Mouse (Mus musculus): ENCODE results near the gene Olfr397. TPM values are rescaled to one million over a fixed set of nuclear protein-coding genes. Genes with fewer than 3 reads are reported as not detected.

The Olfr397 gene
- not detected in 2 replicates for polyA plus RNA-seq (2014; fragmentation: Nextera tagmentation; extraction: Ambion mirVana)

- Histone ChIP-seq H3K36me3 (ENCODE audit: control insufficient read depth, insufficient read depth, low read length) (no peaks in the 10 kb centered on the region), H3K9me3 (ENCODE audit: control insufficient read depth, low read length) (peaks cover 4% of the 10 kb centered on the region; the same call in 1 of the 2 replicates), H3K4me1 (ENCODE audit: control insufficient read depth, insufficient read depth, low read length) (no peaks in the 10 kb centered on the region), H3K4me3 (ENCODE audit: low read depth, low read length) (no peak within 1 kb of the TSS), H3K4me2 (ENCODE audit: low read depth, severe bottlenecking) (no peak within 1 kb of the TSS), H3K27me3 (ENCODE audit: control insufficient read depth, insufficient read depth, low read length) (no peaks in the 10 kb centered on the region), H3K27ac (replicated peaks; ENCODE audit: low read depth, low read length) (no peak within 1 kb of the TSS), H3K9ac (ENCODE audit: low read length) (no peak within 1 kb of the TSS)
- ATAC-seq (ENCODE audit: insufficient number of reproducible peaks, low FRiP score, low TSS enrichment, low read depth), result no peak
- WGBS, result 88% methylated on average over 1 of the region's 1 CpGs
- DNase-seq (ENCODE audit: low spot score), result no peak
These were observed at the start of gene Olfr397 for GRCm38 (mm10) chr11:73960517-73960916. Gene Olfr397 (plus strand): TSS chr11:73960817.

GRCm38 (mm10) chr11:73936377-73936776 is 24.2 kb upstream of the Olfr397 start, which contains the start of gene Olfr23:
Gene Olfr23 (plus strand): TSS chr11:73936677.
- H3K36me3 ChIP-seq (ENCODE audit: control insufficient read depth, insufficient read depth, low read length), result no peaks in the 10 kb centered on the region
- no peak within 1 kb of the TSS for H3K27ac ChIP-seq (replicated peaks; ENCODE audit: low read depth, low read length)
- H3K9me3 ChIP-seq (ENCODE audit: control insufficient read depth, low read length), result no peaks in the 10 kb centered on the region; the same call in 1 of the 2 replicates
- DNase-seq (ENCODE audit: low spot score) (no peak), ATAC-seq (ENCODE audit: insufficient number of reproducible peaks, low FRiP score, low TSS enrichment, low read depth) (no peak)
- no peaks in the 10 kb centered on the region for H3K4me1 ChIP-seq (ENCODE audit: control insufficient read depth, insufficient read depth, low read length)
- H3K27me3 ChIP-seq (ENCODE audit: control insufficient read depth, insufficient read depth, low read length), result no peaks in the 10 kb centered on the region
- H3K4me2 ChIP-seq (ENCODE audit: low read depth, severe bottlenecking), result no peak within 1 kb of the TSS
- no peak within 1 kb of the TSS for H3K4me3 ChIP-seq (ENCODE audit: low read depth, low read length)
- H3K9ac ChIP-seq (ENCODE audit: low read length), result no peak within 1 kb of the TSS

- H3K4me3 ChIP-seq (ENCODE audit: low read depth, low read length), result no peak within 1 kb of the TSS
- no peaks in the 10 kb centered on the region for H3K27me3 ChIP-seq (ENCODE audit: control insufficient read depth, insufficient read depth, low read length)
- H3K4me1 ChIP-seq (ENCODE audit: control insufficient read depth, insufficient read depth, low read length), result no peaks in the 10 kb centered on the region
- H3K9ac ChIP-seq (ENCODE audit: low read length), result no peak within 1 kb of the TSS
- no peaks in the 10 kb centered on the region for H3K36me3 ChIP-seq (ENCODE audit: control insufficient read depth, insufficient read depth, low read length)
- no peak within 1 kb of the TSS for H3K4me2 ChIP-seq (ENCODE audit: low read depth, severe bottlenecking)
- DNase-seq (ENCODE audit: low spot score) (no peak), ATAC-seq (ENCODE audit: insufficient number of reproducible peaks, low FRiP score, low TSS enrichment, low read depth) (no peak)
- peaks cover 16% of the 10 kb centered on the region for H3K9me3 ChIP-seq (ENCODE audit: control insufficient read depth, low read length)
- no peak within 1 kb of the TSS for H3K27ac ChIP-seq (replicated peaks; ENCODE audit: low read depth, low read length)
These were observed 29.7 kb downstream of the Olfr397 start, which contains the start of gene Olfr398 for GRCm38 (mm10) chr11:73990307-73990706. Gene Olfr398 (minus strand): TSS chr11:73990407.

- H3K9ac ChIP-seq (ENCODE audit: low read length), result no peak overlapping the region
- no peaks in the 10 kb centered on the region for H3K36me3 ChIP-seq (ENCODE audit: control insufficient read depth, insufficient read depth, low read length)
- H3K4me1 ChIP-seq (ENCODE audit: control insufficient read depth, insufficient read depth, low read length), result no peaks in the 10 kb centered on the region
- peaks cover 11% of the 10 kb centered on the region; the same call in 1 of the 2 replicates for H3K9me3 ChIP-seq (ENCODE audit: control insufficient read depth, low read length)
- H3K4me2 ChIP-seq (ENCODE audit: low read depth, severe bottlenecking), result no peak overlapping the region
- H3K27ac ChIP-seq (replicated peaks; ENCODE audit: low read depth, low read length), result no peak overlapping the region
- no peak for ATAC-seq (ENCODE audit: insufficient number of reproducible peaks, low FRiP score, low TSS enrichment, low read depth)
- DNase-seq (ENCODE audit: low spot score), result no peak
- H3K27me3 ChIP-seq (ENCODE audit: control insufficient read depth, insufficient read depth, low read length), result no peaks in the 10 kb centered on the region
- H3K4me3 ChIP-seq (ENCODE audit: low read depth, low read length), result no peak overlapping the region
These were observed 32.5 kb downstream of the Olfr397 start for GRCm38 (mm10) chr11:73993115-73993514.

Other genes starting within 250 kb of the Olfr397 start
- gene Olfr389, start 180.1 kb upstream of the Olfr397 start, polyA plus RNA-seq (2014; fragmentation: Nextera tagmentation; extraction: Ambion mirVana), result not detected in 2 replicates
- gene Olfr390, start 177.9 kb upstream of the Olfr397 start, polyA plus RNA-seq (2014; fragmentation: Nextera tagmentation; extraction: Ambion mirVana), result not detected in 2 replicates
- not detected in 2 replicates for gene Olfr391-ps, start 157.8 kb upstream of the Olfr397 start, polyA plus RNA-seq (2014; fragmentation: Nextera tagmentation; extraction: Ambion mirVana)
- not detected in 2 replicates for gene Olfr392, start 143.8 kb upstream of the Olfr397 start, polyA plus RNA-seq (2014; fragmentation: Nextera tagmentation; extraction: Ambion mirVana)
- gene Olfr393, start 109.4 kb upstream of the Olfr397 start, polyA plus RNA-seq (2014; fragmentation: Nextera tagmentation; extraction: Ambion mirVana), result not detected in 2 replicates
- not detected in 2 replicates for gene Olfr394, start 70.0 kb upstream of the Olfr397 start, polyA plus RNA-seq (2014; fragmentation: Nextera tagmentation; extraction: Ambion mirVana)
- gene Olfr395, start 51.5 kb upstream of the Olfr397 start, polyA plus RNA-seq (2014; fragmentation: Nextera tagmentation; extraction: Ambion mirVana), result not detected in 2 replicates
- gene Olfr23, start 24.1 kb upstream of the Olfr397 start, polyA plus RNA-seq (2014; fragmentation: Nextera tagmentation; extraction: Ambion mirVana), result not detected in 2 replicates
- gene Olfr398, start 29.6 kb downstream of the Olfr397 start, polyA plus RNA-seq (2014; fragmentation: Nextera tagmentation; extraction: Ambion mirVana), result not detected in 2 replicates
- not detected in 2 replicates for gene Olfr139, start 95.7 kb downstream of the Olfr397 start, polyA plus RNA-seq (2014; fragmentation: Nextera tagmentation; extraction: Ambion mirVana)
- not detected in 2 replicates for gene Olfr399, start 95.8 kb downstream of the Olfr397 start, polyA plus RNA-seq (2014; fragmentation: Nextera tagmentation; extraction: Ambion mirVana)
- gene Zfp616, start 109.1 kb downstream of the Olfr397 start, polyA plus RNA-seq (2014; fragmentation: Nextera tagmentation; extraction: Ambion mirVana), result not detected in 2 replicates
- not detected in 2 replicates for gene Olfr401, start 152.9 kb downstream of the Olfr397 start, polyA plus RNA-seq (2014; fragmentation: Nextera tagmentation; extraction: Ambion mirVana)
- gene Olfr402, start 192.7 kb downstream of the Olfr397 start, polyA plus RNA-seq (2014; fragmentation: Nextera tagmentation; extraction: Ambion mirVana), result not detected in 2 replicates
- not detected in 2 replicates for gene Olfr403, start 225.4 kb downstream of the Olfr397 start, polyA plus RNA-seq (2014; fragmentation: Nextera tagmentation; extraction: Ambion mirVana)